Comparison of ENCODE assay signal across 34 mouse cellular contexts in the genomic region with DNA sequence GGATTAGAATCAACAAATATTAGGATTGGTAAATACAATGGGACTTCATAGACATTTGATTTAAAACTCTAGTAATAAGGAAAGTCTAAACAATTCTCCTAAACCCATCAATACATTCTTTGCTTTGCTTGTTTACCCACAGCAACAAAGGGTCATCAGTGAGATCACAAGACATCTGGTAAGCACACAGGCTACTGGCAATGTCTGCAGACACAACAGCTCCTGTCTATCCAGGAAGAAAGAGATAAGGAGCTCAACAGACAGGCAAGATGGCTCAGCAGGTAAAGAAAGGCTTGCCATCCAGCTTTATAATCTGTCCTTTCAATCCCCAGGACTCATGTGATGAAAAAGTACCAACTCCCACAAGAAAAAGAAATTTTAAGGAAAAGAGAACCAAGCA. TPM values are rescaled to one million over a fixed set of nuclear protein-coding genes. Genes with fewer than 3 reads are reported as not detected.
"Had no signal": no experiment of that assay in that cellular context is flagged by ENCODE, and none has a peak within 500 bp of the region (broad histone marks: within the 10 kb centered on the region; RNA-seq: fewer than 3 reads in every experiment).

No protein-coding gene starts in this region.

- ATAC-seq: forebrain, embryonic 13.5 days; forebrain, embryonic 14.5 days; forebrain, embryonic 15.5 days; forebrain, embryonic 16.5 days; forebrain, postnatal 0 days had no signal

- H3K9me3 ChIP-seq: embryonic facial prominence, embryonic 10.5 days; embryonic facial prominence, embryonic 12.5 days; embryonic facial prominence, embryonic 13.5 days; embryonic facial prominence, embryonic 15.5 days; forebrain, embryonic 10.5 days; forebrain, embryonic 12.5 days; forebrain, embryonic 13.5 days; forebrain, embryonic 15.5 days had no signal

- H3K9ac ChIP-seq: embryonic facial prominence, embryonic 12.5 days; embryonic facial prominence, embryonic 13.5 days; embryonic facial prominence, embryonic 15.5 days; forebrain, embryonic 12.5 days; forebrain, embryonic 13.5 days; forebrain, embryonic 15.5 days; forebrain, postnatal 0 days had no signal

- H3K4me1 ChIP-seq: embryonic facial prominence, embryonic 10.5 days; embryonic facial prominence, embryonic 15.5 days; forebrain, embryonic 12.5 days; forebrain, embryonic 15.5 days had no signal

- H3K4me3 ChIP-seq: embryonic facial prominence, embryonic 10.5 days; embryonic facial prominence, embryonic 12.5 days; embryonic facial prominence, embryonic 13.5 days; embryonic facial prominence, embryonic 15.5 days; erythroblast, embryonic 14.5 days; forebrain, embryonic 10.5 days; forebrain, embryonic 12.5 days; forebrain, embryonic 13.5 days; forebrain, embryonic 15.5 days; gastrocnemius, adult 2 months; heart, adult 2 months had no signal

- H3K27ac ChIP-seq: embryonic facial prominence, embryonic 10.5 days; embryonic facial prominence, embryonic 12.5 days; embryonic facial prominence, embryonic 13.5 days; embryonic facial prominence, embryonic 15.5 days; forebrain, embryonic 10.5 days; forebrain, embryonic 12.5 days; forebrain, embryonic 13.5 days; forebrain, embryonic 15.5 days; gastrocnemius, adult 2 months; heart, adult 2 months had no signal

- H3K4me2 ChIP-seq: embryonic facial prominence, embryonic 12.5 days; embryonic facial prominence, embryonic 13.5 days; embryonic facial prominence, embryonic 15.5 days; forebrain, embryonic 12.5 days; forebrain, embryonic 13.5 days; forebrain, embryonic 15.5 days had no signal

- H3K27me3 ChIP-seq: embryonic facial prominence, embryonic 12.5 days; embryonic facial prominence, embryonic 13.5 days; embryonic facial prominence, embryonic 15.5 days; forebrain, embryonic 12.5 days; forebrain, embryonic 13.5 days; forebrain, embryonic 15.5 days had no signal

- DNase-seq: cerebellum, adult 2 months; cerebellum, adult 8-10 months; cerebellum, adult 9-10 months; cerebellum, adult 9-11 months; cerebellum, postnatal 10 days; cerebellum, postnatal 14 days; cerebellum, postnatal 25 days; embryo, embryonic 11 days; forebrain, postnatal 0 days; gastrocnemius, adult 2 months; gastrocnemius, postnatal 10 days; gastrocnemius, postnatal 14 days; gastrocnemius, postnatal 25 days; gastrocnemius, postnatal 36 days; heart, adult 11 months; heart, adult 18-20 months; heart, adult 2 months had no signal

- H3K36me3 ChIP-seq: embryonic facial prominence, embryonic 10.5 days; embryonic facial prominence, embryonic 12.5 days; embryonic facial prominence, embryonic 13.5 days; embryonic facial prominence, embryonic 15.5 days; forebrain, embryonic 10.5 days; forebrain, embryonic 12.5 days; forebrain, embryonic 15.5 days had no signal

RNA-seq across cellular contexts. Expression of gene Cct8l1, which starts 37.0 kb away (rescaled TPM):
- total RNA-seq: common myeloid progenitor, adult 5-6 weeks; forebrain, postnatal 0 days; gastrocnemius, postnatal 10 days; gastrocnemius, postnatal 14 days; gastrocnemius, postnatal 4 days; granulocyte monocyte progenitor cell, adult 5-6 weeks had no signal
- polyA plus RNA-seq: embryonic facial prominence, embryonic 11.5 days; embryonic facial prominence, embryonic 12.5 days; embryonic facial prominence, embryonic 13.5 days; embryonic facial prominence, embryonic 14.5 days; embryonic facial prominence, embryonic 15.5 days; erythroblast, embryonic 14.5 days; forebrain, embryonic 10.5 days; forebrain, embryonic 11.5 days; forebrain, embryonic 13.5 days; forebrain, embryonic 14.5 days; forebrain, embryonic 15.5 days; forebrain, embryonic 16.5 days; forebrain, postnatal 0 days had no signal
